Mouse (Mus musculus) monocyte, adult 2 months (primary cell): ENCODE measurements around the gene Rapsn.
A peak's percentile ranks its signal among the peaks of the same experiment; 100 is the strongest.

Source experiments
- DNase-seq, 2 experiments: peaks; one replicate each; pipeline ENCODE4 v3.0.0; 2022; ENCODE audit warnings: low spot score in 2 of 2, low read depth in 1 of 2

Rapsn gene

DNA sequence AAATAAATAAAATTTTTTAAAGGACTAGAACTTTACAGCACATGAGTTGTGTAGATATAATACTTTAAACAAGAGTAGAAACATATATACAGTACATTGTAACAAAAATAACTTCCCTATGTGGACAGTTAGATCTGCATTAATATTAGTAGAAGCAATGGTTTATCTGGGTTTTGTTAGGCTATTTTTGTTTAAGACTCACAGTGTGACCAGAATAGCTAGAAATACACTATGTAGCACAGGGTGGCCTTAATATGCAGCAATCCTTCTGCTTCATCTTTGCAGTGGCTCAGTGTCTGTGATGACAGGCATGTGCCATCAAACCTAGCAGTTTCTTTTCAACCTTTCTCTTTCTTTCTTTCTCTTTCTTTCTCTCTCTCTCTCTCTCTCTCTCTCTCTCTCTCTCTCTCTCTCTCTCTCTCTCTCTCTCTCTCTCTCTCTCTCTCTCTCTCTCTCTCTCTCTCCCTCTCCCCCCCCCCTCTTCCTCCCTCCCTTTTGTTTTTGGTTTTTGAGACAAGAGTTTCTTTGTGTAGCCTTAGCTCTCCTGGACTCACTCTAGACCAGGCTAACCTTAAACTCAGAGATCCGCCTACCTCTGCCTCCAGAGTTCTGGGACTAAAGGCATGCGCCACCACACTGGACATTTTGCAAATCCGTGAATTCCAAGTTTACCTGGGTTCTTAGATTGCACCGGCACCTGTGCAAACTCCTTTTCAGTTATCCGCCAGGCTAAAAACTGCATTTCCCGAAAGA, 17.9 kb downstream of the Rapsn start:
- no peak for DNase-seq

DNA sequence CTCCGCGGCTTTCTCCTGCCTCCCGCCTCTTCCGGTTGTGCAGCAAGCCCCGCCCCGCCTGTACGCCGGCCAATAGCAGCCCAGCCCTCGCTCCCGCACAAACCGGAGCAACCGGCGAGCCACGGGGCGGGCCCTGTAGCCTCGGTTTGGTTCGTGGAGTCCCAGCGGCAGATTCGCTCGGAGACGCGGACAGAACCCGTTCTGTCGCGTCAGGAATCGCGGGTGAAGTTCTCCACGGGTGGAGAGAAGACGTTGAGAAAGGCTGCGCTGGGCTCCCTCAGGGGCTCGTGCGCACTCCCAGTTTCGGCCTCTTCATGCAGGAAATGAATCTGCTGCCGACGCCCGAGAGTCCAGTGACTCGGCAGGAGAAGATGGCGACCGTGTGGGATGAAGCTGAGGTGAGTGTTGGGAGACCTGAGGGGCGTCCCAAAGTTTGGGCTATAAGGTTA, 18.5 kb downstream of the Rapsn start, which contains the start of gene Psmc3:
Gene Psmc3, plus strand, starts transcription at position 76 of the 449 bp plus-strand sequence.
- peak; percentile 82 to 87 for DNase-seq

GRCm38 (mm10) chr2:91058435-91058834, 23.0 kb downstream of the Rapsn start:
- DNase-seq = no peak

- no peak for DNase-seq
Measured at GRCm38 (mm10) chr2:91059376-91059775, 24.0 kb downstream of the Rapsn start.

DNA sequence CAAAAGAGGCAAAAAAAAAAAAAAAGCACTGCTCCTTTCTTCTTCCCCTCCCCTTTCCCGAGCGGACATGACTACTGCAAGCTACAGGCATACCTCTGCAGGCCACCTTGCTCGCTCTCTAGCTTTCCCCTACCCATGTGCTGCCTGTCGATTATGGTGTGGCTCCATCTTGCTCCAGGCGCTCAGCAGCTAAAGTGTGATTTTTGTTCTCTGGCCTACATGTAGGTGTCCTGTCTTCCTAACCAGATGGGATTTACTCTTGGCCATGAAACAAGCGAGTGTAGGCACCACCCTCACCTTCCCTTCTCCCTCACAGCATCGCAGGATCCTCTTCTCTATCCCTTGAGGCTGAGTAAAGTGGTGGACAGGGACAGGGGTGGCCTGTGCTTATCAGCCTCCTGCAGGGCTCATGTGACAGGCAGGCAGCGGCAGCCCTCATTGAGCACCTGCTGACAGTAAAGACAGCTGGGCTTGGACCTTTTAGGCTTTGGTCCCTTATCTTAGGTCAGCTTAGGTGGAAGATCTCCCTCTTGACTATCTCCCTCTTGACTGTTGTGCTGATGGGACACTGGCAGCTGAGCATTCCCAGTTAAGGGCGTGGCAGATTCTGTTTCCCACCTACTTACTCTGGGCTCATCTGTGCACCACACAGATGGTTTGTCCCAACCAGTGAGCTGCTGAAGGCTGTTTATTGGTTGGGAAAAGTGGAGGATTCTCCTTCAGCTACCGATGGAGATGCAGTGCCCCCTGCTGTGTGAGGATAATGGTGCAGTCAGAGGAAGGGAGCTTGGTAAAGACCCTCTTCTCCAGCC, 25.3 kb downstream of the Rapsn start:
- no peak for DNase-seq

- DNase-seq = no peak
Measured at GRCm38 (mm10) chr2:91061849-91062481, 26.5 kb downstream of the Rapsn start.

- no peak for DNase-seq
Measured at GRCm38 (mm10) chr2:91062779-91063606, 27.6 kb downstream of the Rapsn start.

GRCm38 (mm10) chr2:91064211-91064610, 28.8 kb downstream of the Rapsn start:
- no peak for DNase-seq

DNA sequence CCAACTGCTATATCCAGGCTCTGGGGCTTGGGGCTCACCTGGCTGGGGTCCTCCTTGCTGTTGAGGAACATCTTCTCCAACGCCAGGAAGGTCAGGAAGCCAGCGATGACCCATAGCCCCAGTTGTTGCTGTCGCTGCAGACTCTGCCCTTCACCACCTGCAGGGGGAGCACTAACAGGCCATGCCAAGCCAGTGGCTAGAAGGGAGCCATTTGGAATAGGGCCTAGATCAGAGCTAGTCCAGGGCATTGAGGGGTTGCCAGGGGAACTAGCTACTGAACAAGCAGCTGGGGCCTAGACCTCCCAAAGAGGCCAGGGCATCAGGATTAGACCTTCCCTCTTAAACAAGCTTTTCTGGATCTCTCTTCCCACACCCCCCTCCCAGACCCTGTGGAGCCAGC, 30.1 kb downstream of the Rapsn start:
- peak in 1 of 2 experiments; percentile 50 for DNase-seq

DNA sequence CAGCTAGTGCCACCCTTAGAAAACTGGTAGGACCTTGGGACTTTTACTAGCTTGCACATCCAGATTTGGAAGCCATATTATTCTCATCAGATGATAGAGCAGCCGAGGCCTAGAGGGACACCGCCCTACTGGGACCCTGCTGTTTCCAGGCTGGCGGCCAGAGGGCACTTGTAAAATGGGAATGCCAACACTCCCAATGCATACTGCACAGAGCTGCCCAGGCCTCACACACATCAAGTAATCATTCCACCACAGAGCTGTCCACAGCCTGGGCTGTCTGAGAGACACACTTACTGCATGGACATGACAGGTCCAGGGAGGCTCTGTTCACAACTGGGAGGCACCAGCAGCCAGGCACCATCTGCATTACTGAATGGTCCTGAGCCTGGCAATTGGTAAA, 31.0 kb downstream of the Rapsn start:
- DNase-seq = no peak

GRCm38 (mm10) chr2:91068162-91068871, 32.9 kb downstream of the Rapsn start:
- DNase-seq = no peak

DNA sequence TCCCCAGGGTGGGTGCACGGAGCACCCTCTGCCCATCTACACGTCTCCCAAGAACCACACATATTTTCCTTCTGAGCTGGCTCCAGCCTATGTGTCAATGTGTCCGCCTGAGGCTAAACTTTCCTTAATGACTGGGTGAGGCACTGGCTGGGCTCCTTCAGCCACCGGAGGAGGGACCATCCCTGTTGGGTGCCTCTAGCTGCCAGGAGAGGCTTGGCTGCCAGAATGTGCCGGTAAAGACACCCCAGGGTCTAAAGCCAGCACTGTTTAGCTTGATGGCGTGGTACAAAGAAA, 33.4 kb downstream of the Rapsn start:
- DNase-seq = no peak

- DNase-seq = no peak
Measured at GRCm38 (mm10) chr2:91069306-91070000, 34.0 kb downstream of the Rapsn start.

DNA sequence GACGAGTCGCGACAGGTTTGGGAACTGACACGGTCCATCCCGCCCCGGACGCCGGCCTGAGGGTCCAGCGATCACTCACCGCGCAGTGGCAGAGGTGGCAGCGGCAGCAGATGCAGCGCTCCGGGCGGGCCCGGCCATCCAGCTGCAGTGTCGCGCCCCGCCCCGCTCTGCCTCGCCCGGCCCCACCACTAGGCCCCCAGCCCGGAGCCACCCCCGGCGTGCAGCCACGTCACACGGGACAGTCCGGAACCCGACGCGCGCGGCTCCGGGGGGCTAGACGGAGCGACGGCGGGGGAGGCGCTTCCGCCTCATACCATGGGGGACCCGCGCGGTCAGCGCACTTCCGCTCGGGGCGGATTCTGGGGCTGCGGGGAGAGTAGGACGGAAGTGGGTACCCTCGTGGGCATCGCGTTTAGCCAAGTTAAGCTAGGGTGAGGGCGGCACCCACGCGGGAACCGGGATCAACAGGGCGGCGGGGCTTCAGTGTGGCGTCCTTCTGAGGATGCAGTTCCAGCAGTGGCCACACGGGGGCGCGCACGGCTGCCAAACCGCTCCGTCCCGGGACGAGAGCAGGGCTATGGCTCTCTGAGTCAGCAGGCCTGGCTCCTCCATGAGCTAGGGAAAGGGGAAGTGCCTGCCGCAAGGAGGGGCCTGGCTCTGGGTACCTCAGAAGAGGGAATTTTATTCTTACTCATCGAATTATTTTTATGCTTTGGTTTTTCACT, 34.8 kb downstream of the Rapsn start, which contains the start of gene Slc39a13:
Gene Slc39a13, minus strand, starts transcription at position 342 of the 725 bp plus-strand sequence.
- DNase-seq = peak; percentile 95 to 98

- no peak for DNase-seq
Measured at GRCm38 (mm10) chr2:91071059-91071458, 35.6 kb downstream of the Rapsn start.

DNA sequence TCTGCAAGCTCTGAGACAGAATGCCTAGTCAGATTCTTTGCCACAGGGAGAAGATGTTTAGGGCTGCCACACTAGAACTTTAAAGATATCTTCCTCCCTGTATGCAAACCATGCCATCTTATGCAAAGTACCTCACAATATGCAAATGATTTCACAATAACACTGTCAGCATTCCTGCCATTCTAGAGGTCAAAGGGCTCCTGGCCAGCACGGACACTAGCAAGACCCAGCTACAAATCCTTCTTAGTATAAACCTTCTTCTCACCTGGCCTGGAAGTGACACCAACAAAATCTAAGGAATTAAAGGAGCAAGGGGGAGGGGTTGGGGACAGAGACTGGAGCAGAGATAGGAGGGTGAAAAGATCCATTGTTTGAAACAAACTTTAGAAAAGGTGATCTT, 36.7 kb downstream of the Rapsn start:
- DNase-seq = no peak

GRCm38 (mm10) chr2:91077957-91078313, 42.5 kb downstream of the Rapsn start:
- no peak for DNase-seq

- DNase-seq = no peak
Measured at GRCm38 (mm10) chr2:91078314-91079025, 43.0 kb downstream of the Rapsn start.

DNA sequence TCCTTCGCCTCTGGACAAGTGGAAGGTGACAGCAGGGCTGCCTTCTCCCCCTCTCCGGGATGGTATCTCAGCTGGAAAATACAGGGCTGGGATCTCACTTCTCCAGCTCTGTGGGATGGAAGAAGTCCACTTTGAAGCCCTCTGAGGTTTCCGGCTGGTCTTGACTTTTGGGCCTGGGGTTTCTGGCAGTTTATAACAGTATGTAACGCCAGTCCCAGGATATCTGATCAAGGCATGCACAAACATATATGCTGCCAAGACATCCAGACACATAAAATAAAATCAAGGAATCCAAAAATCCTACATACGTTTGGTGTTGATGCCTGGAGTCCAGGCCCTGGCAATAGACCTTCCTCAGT, 43.6 kb downstream of the Rapsn start:
- no peak for DNase-seq
